Mouse (Mus musculus) granulocyte monocyte progenitor cell, adult 5-6 weeks (primary cell): ENCODE data around the gene Frmd4a. TPM values are rescaled to one million over a fixed set of nuclear protein-coding genes. Genes with fewer than 3 reads are reported as not detected.
"Not testable (repeated sequence)": the region's sequence is repeated elsewhere in the genome, so short reads cannot be mapped to it uniquely, and the experiment has no call there.

Experiments
- ATAC-seq: replicated peaks from 2 replicates; pipeline ENCODE4 v1.8.0; 2016; ENCODE audit warnings: mild to moderate bottlenecking, moderate TSS enrichment, inconsistent platforms; ENCODE audit not compliant: poor library complexity, severe bottlenecking
- total RNA-seq, 2 experiments: library from RNA; stranded (forward) in 1 of 2; stranded (reverse) in 1 of 2; fragments of 200-712, 200-1000 nt in 1 of 2; fragments of >200 nt in 1 of 2; fragmentation: Nextera tagmentation in 1 of 2; gene quantifications; 2 replicates each; pipeline ENCODE4 v1.2.3; 2014 to 2017

Frmd4a gene
- total RNA-seq, 2 experiments from 2014 or later: 15.1 to 30.3 TPM

GRCm38 (mm10) chr2:4559883-4560247 lies 542.3 kb downstream of the Frmd4a start:
- ATAC-seq: peak; percentile 24; the same call in 1 of the 2 replicates

GRCm38 (mm10) chr2:4560516-4560915 lies 543.0 kb downstream of the Frmd4a start:
- ATAC-seq: not testable (repeated sequence)

- peak; percentile 8; the same call in 1 of the 2 replicates for ATAC-seq
Measured at GRCm38 (mm10) chr2:4561196-4561595, 543.7 kb downstream of the Frmd4a start.

- ATAC-seq: no peak
Measured at GRCm38 (mm10) chr2:4562373-4562772, 544.9 kb downstream of the Frmd4a start.

- no peak for ATAC-seq
Measured at GRCm38 (mm10) chr2:4562826-4563225, 545.3 kb downstream of the Frmd4a start.

GRCm38 (mm10) chr2:4563322-4563721 lies 545.8 kb downstream of the Frmd4a start:
- no peak for ATAC-seq

- ATAC-seq: no peak
Measured at GRCm38 (mm10) chr2:4566260-4566955, 548.9 kb downstream of the Frmd4a start.

- peak; percentile 70 for ATAC-seq
Measured at GRCm38 (mm10) chr2:4566956-4567680, 549.6 kb downstream of the Frmd4a start.

- no peak for ATAC-seq
Measured at GRCm38 (mm10) chr2:4568967-4569366, 551.5 kb downstream of the Frmd4a start.

GRCm38 (mm10) chr2:4570186-4570861 lies 552.8 kb downstream of the Frmd4a start:
- ATAC-seq: peak; percentile 35

- ATAC-seq: no peak; the same call in 1 of the 2 replicates
Measured at GRCm38 (mm10) chr2:4572498-4573263, 555.2 kb downstream of the Frmd4a start.

- peak; percentile 75 for ATAC-seq
Measured at GRCm38 (mm10) chr2:4573386-4573785, 555.9 kb downstream of the Frmd4a start.

- ATAC-seq: no peak
Measured at GRCm38 (mm10) chr2:4574251-4574650, 556.7 kb downstream of the Frmd4a start.

GRCm38 (mm10) chr2:4575163-4575562 lies 557.6 kb downstream of the Frmd4a start:
- no peak for ATAC-seq

GRCm38 (mm10) chr2:4575975-4576374 lies 558.5 kb downstream of the Frmd4a start:
- ATAC-seq: no peak

- no peak for ATAC-seq
Measured at GRCm38 (mm10) chr2:4578291-4578690, 560.8 kb downstream of the Frmd4a start.

- no peak for ATAC-seq
Measured at GRCm38 (mm10) chr2:4579357-4580068, 562.0 kb downstream of the Frmd4a start.

GRCm38 (mm10) chr2:4580666-4581065 lies 563.1 kb downstream of the Frmd4a start:
- peak; percentile 40 for ATAC-seq

GRCm38 (mm10) chr2:4582930-4583329 lies 565.4 kb downstream of the Frmd4a start:
- ATAC-seq: no peak

- ATAC-seq: no peak
Measured at GRCm38 (mm10) chr2:4584252-4584651, 566.7 kb downstream of the Frmd4a start.
